Comparison of ENCODE assay signal across 24 mouse cellular contexts in the genomic region with DNA sequence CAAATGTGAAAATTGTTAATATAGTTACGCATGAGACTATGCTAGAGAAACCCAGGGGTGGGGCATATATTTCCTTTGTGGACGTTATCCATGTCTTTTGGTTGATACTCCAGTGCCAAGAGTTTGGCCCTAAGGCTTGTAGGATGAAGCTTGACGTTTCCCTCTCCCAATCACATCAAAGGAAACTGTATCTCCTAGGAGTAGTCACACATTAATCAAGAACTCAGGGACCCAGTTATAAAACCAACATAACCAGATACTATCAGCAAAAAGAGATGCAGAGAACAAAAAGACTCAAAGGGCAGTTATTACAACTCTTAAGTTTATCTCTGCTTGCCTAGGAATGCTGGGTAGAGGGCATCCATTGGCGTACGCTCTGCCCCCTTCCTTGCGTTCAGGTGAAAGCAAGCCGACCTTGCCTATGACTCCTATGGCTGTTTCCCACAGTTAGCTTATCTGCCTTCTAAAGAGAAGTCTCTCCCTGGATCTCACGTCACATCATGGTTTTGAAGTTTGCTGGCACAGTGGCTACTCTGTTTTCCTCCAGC.
DNase-seq lines count a peak whose midpoint lies in the region; ATAC-seq and TF ChIP-seq lines count a peak whose summit lies in the region.
"Had no signal": no experiment of that assay in that cellular context is flagged by ENCODE, and none has a peak within 500 bp of the region (broad histone marks: within the 10 kb centered on the region; RNA-seq: fewer than 3 reads in every experiment).

No protein-coding gene starts in this region.

- H3K27ac ChIP-seq in intestine, embryonic 14.5 days (ENCODE audit: low read depth): no peak overlapping the region
- H3K27ac ChIP-seq in intestine, embryonic 16.5 days (ENCODE audit: low read length): peak overlapping the region; percentile 38; the same call in 1 of the 2 replicates
- peak overlapping the region; percentile 12; the same call in 1 of the 2 replicates for H3K27ac ChIP-seq in small intestine, adult 2 months (ENCODE audit: insufficient read depth, low read depth, low read length)
- H3K27ac ChIP-seq: embryonic facial prominence, embryonic 10.5 days; embryonic facial prominence, embryonic 12.5 days; forebrain, embryonic 13.5 days; forebrain, embryonic 15.5 days had no signal

- no peak for TF ChIP-seq CTCF in small intestine, adult 2 months (IDR thresholded peaks at IDR 0.05; ENCODE audit: extremely low read depth, insufficient read length, insufficient replicate concordance, low read depth, low read length)

- no peaks in the 10 kb centered on the region for H3K9me3 ChIP-seq in intestine, embryonic 14.5 days (ENCODE audit: control insufficient read depth, low read length)
- H3K9me3 ChIP-seq in intestine, embryonic 16.5 days (ENCODE audit: control insufficient read depth, low read length): no peaks in the 10 kb centered on the region; the same call in 1 of the 2 replicates
- H3K9me3 ChIP-seq: embryonic facial prominence, embryonic 10.5 days; embryonic facial prominence, embryonic 12.5 days; forebrain, embryonic 13.5 days; forebrain, embryonic 15.5 days had no signal

- no peaks in the 10 kb centered on the region for H3K4me1 ChIP-seq in intestine, embryonic 14.5 days (replicated peaks; ENCODE audit: control insufficient read depth, insufficient read depth, low read length)
- H3K4me1 ChIP-seq in intestine, embryonic 16.5 days (ENCODE audit: control insufficient read depth, insufficient read depth, low read length): no peaks in the 10 kb centered on the region
- peaks cover 11% of the 10 kb centered on the region; the same call in 1 of the 2 replicates for H3K4me1 ChIP-seq in small intestine, adult 2 months (ENCODE audit: control insufficient read depth, insufficient read depth, insufficient read length, low read length)
- H3K4me1 ChIP-seq: embryonic facial prominence, embryonic 10.5 days; embryonic facial prominence, embryonic 12.5 days; forebrain, embryonic 13.5 days; forebrain, embryonic 15.5 days had no signal

- no peak overlapping the region for H3K9ac ChIP-seq in intestine, embryonic 14.5 days (ENCODE audit: low read length)
- no peak overlapping the region for H3K9ac ChIP-seq in intestine, embryonic 16.5 days (ENCODE audit: low read depth, low read length)
- H3K9ac ChIP-seq: embryonic facial prominence, embryonic 12.5 days; forebrain, embryonic 13.5 days; forebrain, embryonic 15.5 days; forebrain, postnatal 0 days had no signal

- DNase-seq in intestine, embryonic 14.5 days (ENCODE audit: low spot score): no peak
- DNase-seq in lung, postnatal 36 days: no peak
- no peak for DNase-seq in thymus, adult 18-20 months
- DNase-seq: adrenal gland, adult 2 months; adrenal gland, postnatal 10 days; adrenal gland, postnatal 25 days; B cell, adult 2 months; cerebellum, adult 11 months; cerebellum, adult 18-20 months; cerebellum, adult 8-10 months; cerebellum, adult 9-11 months; cerebellum, postnatal 14 days; forebrain, postnatal 0 days had no signal

- no peak overlapping the region for H3K4me2 ChIP-seq in intestine, embryonic 14.5 days (ENCODE audit: low read length)
- no peak overlapping the region for H3K4me2 ChIP-seq in intestine, embryonic 16.5 days (ENCODE audit: low read depth, low read length)
- H3K4me2 ChIP-seq: embryonic facial prominence, embryonic 12.5 days; forebrain, embryonic 13.5 days; forebrain, embryonic 15.5 days had no signal

- H3K36me3 ChIP-seq in intestine, embryonic 14.5 days (ENCODE audit: control insufficient read depth, insufficient read depth, low read length): no peaks in the 10 kb centered on the region
- H3K36me3 ChIP-seq in intestine, embryonic 16.5 days (ENCODE audit: control insufficient read depth, insufficient read depth, low read length): no peaks in the 10 kb centered on the region
- H3K36me3 ChIP-seq in small intestine, adult 2 months (ENCODE audit: control insufficient read depth, insufficient read depth, low read length): no peaks in the 10 kb centered on the region
- H3K36me3 ChIP-seq: embryonic facial prominence, embryonic 10.5 days; embryonic facial prominence, embryonic 12.5 days; forebrain, embryonic 15.5 days; G1E had no signal

- ATAC-seq in intestine, embryonic 14.5 days (replicated peaks; ENCODE audit: low FRiP score, low TSS enrichment, low read depth): peak; percentile 82
- ATAC-seq in intestine, embryonic 16.5 days: peak; percentile 90
- ATAC-seq: activated CD4-positive, CD25-positive, alpha-beta regulatory T cell, adult 4 months; CD4-positive, CD25-positive, alpha-beta regulatory T cell, adult 4 months; forebrain, embryonic 13.5 days; forebrain, embryonic 15.5 days; forebrain, postnatal 0 days; Patski had no signal

- no peak for TF ChIP-seq POLR2A in small intestine, adult 2 months (IDR thresholded peaks at IDR 0.05; ENCODE audit: low read depth, low read length)

- no peaks in the 10 kb centered on the region for H3K27me3 ChIP-seq in intestine, embryonic 14.5 days (replicated peaks; ENCODE audit: control insufficient read depth, insufficient read depth, low read length)
- no peaks in the 10 kb centered on the region for H3K27me3 ChIP-seq in intestine, embryonic 16.5 days (replicated peaks; ENCODE audit: control insufficient read depth, insufficient read depth, low read length)
- H3K27me3 ChIP-seq in small intestine, adult 2 months (ENCODE audit: control insufficient read depth, insufficient read depth, low read length): no peaks in the 10 kb centered on the region
- H3K27me3 ChIP-seq: CH12.LX; embryonic facial prominence, embryonic 12.5 days; forebrain, embryonic 13.5 days; forebrain, embryonic 15.5 days; Patski had no signal

- 65% methylated on average over 8 of the region's 8 CpGs for WGBS in intestine, embryonic 14.5 days
- 62% methylated on average over 8 of the region's 8 CpGs for WGBS in intestine, embryonic 16.5 days
- WGBS in small intestine, adult 2 months: 30% methylated on average over 8 of the region's 8 CpGs

- no peak overlapping the region for H3K4me3 ChIP-seq in intestine, embryonic 14.5 days (ENCODE audit: low read depth, low read length)
- H3K4me3 ChIP-seq in intestine, embryonic 16.5 days (ENCODE audit: low read length): no peak overlapping the region
- H3K4me3 ChIP-seq in small intestine, adult 2 months (ENCODE audit: low read depth, low read length): no peak overlapping the region
- H3K4me3 ChIP-seq: embryonic facial prominence, embryonic 10.5 days; embryonic facial prominence, embryonic 12.5 days; forebrain, embryonic 13.5 days; forebrain, embryonic 15.5 days had no signal
